Mouse (Mus musculus): ENCODE results near the gene Dnal4. TPM values are rescaled to one million over a fixed set of nuclear protein-coding genes. Genes with fewer than 3 reads are reported as not detected.

The Dnal4 gene
- total RNA-seq, 2 experiments from 2014 or later = 9.6 to 13.9 TPM

DNA sequence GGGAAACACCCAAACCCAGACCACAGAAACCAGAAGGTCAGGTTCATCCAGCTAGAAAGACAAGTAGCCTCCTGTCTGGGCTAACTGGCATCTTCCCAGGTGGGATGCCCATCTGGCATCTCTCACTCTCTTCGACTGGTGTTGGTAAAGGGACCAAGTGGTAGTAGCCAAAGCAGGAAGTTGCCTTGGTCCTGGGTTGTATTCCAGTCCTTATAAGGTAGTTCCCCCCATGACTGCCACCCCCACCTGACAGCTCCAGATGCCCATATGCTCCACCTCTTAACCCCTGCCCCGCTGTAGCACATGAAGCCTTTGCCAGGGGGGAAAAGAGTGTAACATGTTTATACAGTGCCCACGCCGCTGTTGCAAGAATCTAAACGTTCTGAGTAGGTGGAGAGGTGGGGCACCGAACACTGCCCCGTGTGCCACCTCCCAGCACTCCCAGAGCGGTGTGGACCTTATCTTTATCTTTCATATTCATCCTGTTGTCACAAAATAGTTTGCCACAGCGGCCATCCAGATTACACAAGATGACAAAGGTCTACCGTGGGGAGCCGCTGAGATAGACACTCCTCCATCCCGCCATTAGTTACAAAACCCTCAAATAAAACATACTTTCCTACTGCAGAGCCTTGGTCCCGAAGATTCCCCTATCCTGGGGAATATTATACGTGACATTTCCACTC lies 36.3 kb downstream of the Dnal4 start:
- peak; percentile 59 for ATAC-seq (ENCODE audit: poor library complexity, severe bottlenecking)

- peak; percentile 34 for ATAC-seq (ENCODE audit: poor library complexity, severe bottlenecking)
Observed at GRCm38 (mm10) chr15:79740739-79741138, 36.9 kb downstream of the Dnal4 start.

GRCm38 (mm10) chr15:79734311-79734710 lies 43.3 kb downstream of the Dnal4 start:
- ATAC-seq (ENCODE audit: poor library complexity, severe bottlenecking) = no peak; the same call in 1 of the 2 replicates

GRCm38 (mm10) chr15:79733640-79734039 lies 44.0 kb downstream of the Dnal4 start:
- peak; percentile 86 for ATAC-seq (ENCODE audit: poor library complexity, severe bottlenecking)

DNA sequence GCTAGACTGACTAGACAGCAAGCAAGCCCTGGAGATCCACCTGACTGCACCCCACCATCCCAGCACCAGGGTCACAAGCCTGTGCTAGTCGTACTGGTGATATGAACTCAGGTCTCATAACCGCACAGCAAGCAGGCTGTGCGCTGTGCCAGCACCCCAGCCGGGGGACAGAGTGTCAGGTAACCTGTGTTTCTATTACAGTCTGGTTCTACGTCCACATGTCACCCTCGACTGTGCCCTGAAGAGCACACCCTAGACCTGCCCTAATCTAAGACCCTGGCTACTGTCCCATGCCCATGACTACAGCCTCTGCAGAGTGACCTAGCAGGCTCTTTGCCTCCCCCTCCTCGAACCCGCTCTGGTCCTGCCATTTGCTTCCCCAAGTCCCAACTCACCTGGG lies 44.5 kb downstream of the Dnal4 start:
- no peak for ATAC-seq (ENCODE audit: poor library complexity, severe bottlenecking)

GRCm38 (mm10) chr15:79731554-79731953 lies 46.1 kb downstream of the Dnal4 start:
- no peak for ATAC-seq (ENCODE audit: poor library complexity, severe bottlenecking)

GRCm38 (mm10) chr15:79728731-79729388 lies 48.8 kb downstream of the Dnal4 start:
- no peak for ATAC-seq (ENCODE audit: poor library complexity, severe bottlenecking)

DNA sequence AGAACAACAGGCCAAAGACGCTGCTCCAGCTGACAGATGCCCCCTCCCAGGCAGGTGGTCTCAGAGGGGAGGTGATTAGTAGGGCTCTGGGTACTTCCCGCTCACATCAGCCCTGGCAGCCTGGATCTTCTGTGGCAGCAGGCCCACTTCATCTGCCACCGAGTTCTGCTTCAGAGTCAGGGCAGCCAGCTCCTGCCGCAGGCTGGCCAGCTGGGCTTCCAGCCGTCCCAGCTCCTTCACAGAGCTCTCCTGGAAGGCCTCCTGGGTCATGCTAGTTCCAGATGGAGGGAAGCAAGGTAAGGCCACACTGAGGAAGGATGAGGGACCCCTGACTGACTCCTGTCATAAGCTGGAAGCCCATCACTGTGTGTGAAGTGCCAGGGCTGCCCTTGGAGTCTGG lies 49.3 kb downstream of the Dnal4 start:
- no peak for ATAC-seq (ENCODE audit: poor library complexity, severe bottlenecking)

- ATAC-seq (ENCODE audit: poor library complexity, severe bottlenecking) = no peak
Observed at GRCm38 (mm10) chr15:79727840-79728239, 49.8 kb downstream of the Dnal4 start.

DNA sequence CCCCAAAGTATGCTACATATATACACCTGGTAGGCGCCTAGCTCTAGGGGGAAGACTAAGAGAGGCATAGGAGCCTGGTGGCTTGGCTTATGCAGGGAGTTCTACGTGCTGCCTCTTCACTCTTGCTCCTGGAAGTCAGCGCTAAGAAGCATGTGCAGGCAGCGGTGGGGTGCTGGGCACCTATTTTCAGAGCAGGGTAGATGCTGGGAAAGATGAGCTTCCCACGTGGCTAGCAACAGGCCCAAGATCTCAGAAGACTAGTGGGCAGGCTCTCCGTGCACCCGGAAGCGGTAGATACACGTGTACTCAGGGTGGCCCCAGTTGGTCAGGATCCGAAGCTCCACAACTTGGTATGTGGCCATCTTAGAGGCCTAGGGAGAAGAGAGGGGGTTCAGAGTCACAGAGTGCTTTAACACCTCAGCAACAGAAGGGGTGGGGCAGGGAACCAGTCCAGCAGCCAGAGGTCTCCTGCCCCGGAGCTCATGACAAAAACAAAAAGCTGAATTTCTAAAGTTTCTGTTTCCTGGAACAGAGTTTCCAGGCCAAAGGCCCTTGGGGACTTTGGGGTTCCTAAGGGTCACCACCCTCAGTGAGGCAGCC lies 52.4 kb downstream of the Dnal4 start:
- no peak for ATAC-seq (ENCODE audit: poor library complexity, severe bottlenecking)

DNA sequence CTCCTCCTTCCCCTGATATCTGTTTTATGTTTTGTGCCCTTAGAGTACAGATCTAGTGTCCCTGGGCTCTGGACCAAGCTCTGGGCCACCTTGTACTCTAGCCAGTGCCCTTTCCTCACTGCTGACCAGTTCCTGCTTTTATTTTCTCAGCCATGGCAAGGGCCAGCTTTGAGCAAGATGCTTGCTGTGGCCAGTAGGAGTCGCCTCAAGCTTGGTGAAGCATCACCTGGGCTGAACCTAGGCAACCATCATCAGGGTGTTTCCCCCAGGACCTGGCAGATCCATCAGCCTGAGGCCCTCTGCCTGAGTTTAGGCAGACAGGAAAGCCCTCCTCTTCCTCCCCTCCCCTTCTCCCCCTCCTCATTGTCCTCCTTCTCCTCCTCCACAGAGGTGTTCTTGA lies 54.2 kb downstream of the Dnal4 start:
- peak; percentile 95 for ATAC-seq (ENCODE audit: poor library complexity, severe bottlenecking)

DNA sequence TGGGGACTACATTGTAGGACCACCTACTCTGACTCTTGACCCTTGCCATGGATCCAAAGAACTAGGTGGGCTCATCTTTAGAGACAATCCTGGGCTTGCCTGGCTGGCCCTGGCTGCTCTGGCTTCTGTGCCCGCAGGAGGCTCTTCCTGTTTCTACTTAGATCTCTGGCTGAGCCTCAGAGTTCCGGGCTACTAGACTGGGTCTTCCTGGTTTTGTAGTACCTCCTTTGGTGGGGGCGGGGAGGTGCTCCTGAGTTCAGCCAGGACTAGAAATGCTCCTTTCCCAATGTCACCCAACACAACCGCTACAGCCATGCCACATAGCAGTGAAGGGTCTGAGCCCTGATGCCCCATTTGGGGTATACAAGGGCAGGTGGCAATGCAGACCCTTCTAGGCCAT lies 56.9 kb downstream of the Dnal4 start:
- peak; percentile 37; the same call in 1 of the 2 replicates for ATAC-seq (ENCODE audit: poor library complexity, severe bottlenecking)

- ATAC-seq (ENCODE audit: poor library complexity, severe bottlenecking) = no peak
Observed at GRCm38 (mm10) chr15:79720267-79720666, 57.4 kb downstream of the Dnal4 start.

- no peak for ATAC-seq (ENCODE audit: poor library complexity, severe bottlenecking)
Observed at GRCm38 (mm10) chr15:79716710-79717109, 60.9 kb downstream of the Dnal4 start.

DNA sequence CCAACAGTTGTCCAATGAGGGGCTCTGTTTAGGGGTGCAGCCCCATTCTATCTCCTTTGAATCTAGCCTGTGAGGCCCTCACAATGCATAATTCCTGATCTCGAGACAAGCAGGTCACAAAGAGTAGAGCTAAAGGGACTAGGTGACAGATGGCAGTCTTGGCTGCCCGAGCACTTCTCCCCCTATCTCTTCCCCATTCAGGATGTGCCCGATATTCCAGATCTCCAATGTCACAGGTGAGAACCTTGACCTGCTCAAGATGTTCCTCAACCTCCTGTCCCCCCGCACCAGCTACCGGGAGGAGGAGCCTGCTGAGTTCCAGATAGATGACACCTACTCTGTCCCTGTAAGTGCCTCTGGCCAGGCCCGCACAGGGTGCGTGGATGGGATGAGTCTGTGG lies 62.0 kb downstream of the Dnal4 start:
- ATAC-seq (ENCODE audit: poor library complexity, severe bottlenecking) = no peak

Other genes starting within 250 kb of the Dnal4 start
- 108 TPM in 2 replicates for gene Ddx17, start 231.1 kb downstream of the Dnal4 start, total RNA-seq (2015)
- 146 and 163 TPM in 2 replicates for gene Ddx17, start 231.1 kb downstream of the Dnal4 start, total RNA-seq (2017)
- 3.7 and 7.0 TPM in 2 replicates for gene Dmc1, start 172.7 kb downstream of the Dnal4 start, total RNA-seq (2015)
- gene Dmc1, start 172.7 kb downstream of the Dnal4 start, total RNA-seq (2017) = 5.1 and 5.3 TPM in 2 replicates
- 0.20 and 0.87 TPM in 2 replicates for gene Fam227a, start 118.9 kb downstream of the Dnal4 start, total RNA-seq (2015)
- gene Fam227a, start 118.9 kb downstream of the Dnal4 start, total RNA-seq (2017) = 0.12 and 1.2 TPM in 2 replicates
- gene Cby1, start 118.7 kb downstream of the Dnal4 start, total RNA-seq (2015) = 9.9 and 12.9 TPM in 2 replicates
- 45.0 and 52.0 TPM in 2 replicates for gene Cby1, start 118.7 kb downstream of the Dnal4 start, total RNA-seq (2017)
- 161 and 184 TPM in 2 replicates for gene Tomm22, start 107.0 kb downstream of the Dnal4 start, total RNA-seq (2015)
- gene Tomm22, start 107.0 kb downstream of the Dnal4 start, total RNA-seq (2017) = 81.2 and 82.1 TPM in 2 replicates
- 6.7 and 8.0 TPM in 2 replicates for gene Josd1, start 89.9 kb downstream of the Dnal4 start, total RNA-seq (2015)
- 10.7 and 13.0 TPM in 2 replicates for gene Josd1, start 89.9 kb downstream of the Dnal4 start, total RNA-seq (2017)
- gene Gtpbp1, start 87.0 kb downstream of the Dnal4 start, total RNA-seq (2015) = 31.2 and 31.9 TPM in 2 replicates
- 36.8 and 56.8 TPM in 2 replicates for gene Gtpbp1, start 87.0 kb downstream of the Dnal4 start, total RNA-seq (2017)
- 53.6 and 54.4 TPM in 2 replicates for gene Sun2, start 35.3 kb downstream of the Dnal4 start, total RNA-seq (2015)
- 129 and 161 TPM in 2 replicates for gene Sun2, start 35.3 kb downstream of the Dnal4 start, total RNA-seq (2017)
- 0.33 and 1.3 TPM in 2 replicates for gene Nptxr, start 26.9 kb upstream of the Dnal4 start, total RNA-seq (2015)
- 0.44 and 0.49 TPM in 2 replicates for gene Nptxr, start 26.9 kb upstream of the Dnal4 start, total RNA-seq (2017)
- not detected in 2 replicates for gene Npcd, start 56.4 kb upstream of the Dnal4 start, total RNA-seq (2015)
- gene Npcd, start 56.4 kb upstream of the Dnal4 start, total RNA-seq (2017) = not detected in 2 replicates
- gene Cbx6, start 56.8 kb upstream of the Dnal4 start, total RNA-seq (2015) = 2.3 and 3.9 TPM in 2 replicates
- 3.5 and 6.7 TPM in 2 replicates for gene Cbx6, start 56.8 kb upstream of the Dnal4 start, total RNA-seq (2017)
- gene Apobec3, start 113.8 kb upstream of the Dnal4 start, total RNA-seq (2015) = 129 and 148 TPM in 2 replicates
- gene Apobec3, start 113.8 kb upstream of the Dnal4 start, total RNA-seq (2017) = 124 and 125 TPM in 2 replicates
- 4.9 and 5.5 TPM in 2 replicates for gene Cbx7, start 193.3 kb upstream of the Dnal4 start, total RNA-seq (2015)
- gene Cbx7, start 193.3 kb upstream of the Dnal4 start, total RNA-seq (2017) = 3.9 and 7.0 TPM in 2 replicates
- 1.3 and 1.6 TPM in 2 replicates for gene Pdgfb, start 237.1 kb upstream of the Dnal4 start, total RNA-seq (2015)
- gene Pdgfb, start 237.1 kb upstream of the Dnal4 start, total RNA-seq (2017) = 0.40 and 1.7 TPM in 2 replicates

All from megakaryocyte, adult 5-6 weeks (primary cell).